Mouse (Mus musculus) embryonic facial prominence, embryonic 13.5 days (tissue): Measurements from ENCODE around the gene Hormad2. TPM values are rescaled to one million over a fixed set of nuclear protein-coding genes. Genes with fewer than 3 reads are reported as not detected.

Experiments used
- ATAC-seq: fragments of 200-750 bp; cut with Nextera tagmentation; 2 replicates; pipeline ENCODE4 v1.8.0; 2017; ENCODE audit warnings: low read depth; ENCODE audit not compliant: insufficient number of reproducible peaks, insufficient read depth, low FRiP score, low TSS enrichment
- H3K27ac ChIP-seq: fragments of 300-500 bp; sonication (generic); 2 replicates; pipeline ENCODE4 v1.5.1; 2015; ENCODE audit warnings: moderate library complexity, mild to moderate bottlenecking, inconsistent platforms
- H3K27me3 ChIP-seq: fragments of 300-500 bp; sonication (generic); 2 replicates; pipeline ENCODE4 v1.6.1; 2015; ENCODE audit warnings: mild to moderate bottlenecking, inconsistent platforms
- H3K36me3 ChIP-seq: fragments of 300-500 bp; sonication (generic); 2 replicates; pipeline ENCODE4 v1.6.1; 2015; ENCODE audit warnings: mild to moderate bottlenecking, inconsistent platforms
- H3K4me1 ChIP-seq: fragments of 300-500 bp; sonication (generic); 2 replicates; pipeline ENCODE4 v1.6.1; 2015; ENCODE audit warnings: inconsistent platforms
- H3K4me2 ChIP-seq: fragments of 300-500 bp; sonication (generic); 2 replicates; pipeline ENCODE4 v1.6.1; 2015; ENCODE audit warnings: moderate library complexity, mild to moderate bottlenecking, inconsistent platforms
- H3K4me3 ChIP-seq: fragments of 300-500 bp; sonication (generic); 2 replicates; pipeline ENCODE4 v1.5.1; 2015; ENCODE audit warnings: mild to moderate bottlenecking, inconsistent platforms
- H3K9ac ChIP-seq: fragments of 300-500 bp; sonication (generic); 2 replicates; pipeline ENCODE4 v1.6.1; 2015; ENCODE audit warnings: mild to moderate bottlenecking, inconsistent platforms
- H3K9me3 ChIP-seq: fragments of 300-500 bp; sonication (generic); 2 replicates; pipeline ENCODE4 v1.6.1; 2016; ENCODE audit warnings: inconsistent platforms
- WGBS: fragments of 180-500 bp; shearing (Covaris S2); methylation state at CpG from one replicate; pipeline ENCODE4 v1.1.7; 2015; ENCODE audit warnings: mixed read lengths; 5-methylcytosine and 5-hydroxymethylcytosine counted together
- polyA plus RNA-seq: library from polyadenylated mRNA; unstranded; fragments of >200 nt; fragmentation: Nextera tagmentation; extraction: Ambion mirVana; gene quantifications from 2 replicates; pipeline ENCODE4 v1.2.1, GENCODE M21; 2015

Hormad2 gene
- polyA plus RNA-seq, 1 experiment from 2014 or later = not detected

DNA sequence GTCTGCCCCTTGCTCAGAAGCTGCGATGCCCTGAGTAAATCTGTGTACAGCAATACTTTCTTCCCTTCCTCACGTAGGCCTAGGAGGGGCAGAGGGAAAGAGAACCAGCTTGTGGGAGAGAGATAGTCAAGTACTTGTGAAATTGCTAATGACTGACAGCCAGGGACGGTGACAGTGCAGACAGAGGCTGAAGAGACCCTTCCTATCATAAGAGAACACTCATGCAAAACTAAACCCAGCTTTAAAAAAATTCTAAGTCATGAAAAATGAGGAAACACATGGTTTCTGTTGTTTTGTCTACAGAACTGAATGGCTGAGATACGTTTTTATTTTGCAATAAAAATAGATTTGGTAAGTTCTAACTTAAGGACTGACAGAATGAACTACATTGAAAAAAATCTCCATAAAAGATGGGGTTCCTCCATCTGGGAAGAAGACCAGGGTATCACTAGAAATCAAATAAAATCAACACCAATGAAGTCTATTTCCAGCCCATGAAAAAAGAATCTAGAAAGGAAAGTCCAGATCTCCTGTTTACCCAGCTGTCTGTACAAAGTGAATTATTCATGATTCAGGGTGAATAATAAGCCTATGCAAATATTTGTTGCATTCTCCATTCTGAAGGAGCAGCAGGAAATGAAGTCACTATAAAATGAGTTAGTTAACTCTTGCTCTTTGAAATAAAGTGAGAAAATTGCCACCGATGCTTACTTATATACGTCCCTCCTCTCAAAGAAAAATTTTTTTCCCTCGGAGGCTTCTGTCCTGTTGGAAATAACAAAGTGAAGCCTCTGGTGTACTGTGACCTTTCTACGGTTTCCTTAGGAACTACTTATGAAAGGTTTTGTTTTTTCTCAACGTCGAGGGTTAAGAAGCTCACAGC is 104.9 kb downstream of the Hormad2 start:
- H3K4me3 ChIP-seq = no peak overlapping the region
- peaks cover 7% of the 10 kb centered on the region for H3K4me1 ChIP-seq
- no peak overlapping the region for H3K9ac ChIP-seq
- 59% methylated on average over 10 of the region's 10 CpGs for WGBS
- no peak for ATAC-seq
- H3K27ac ChIP-seq = no peak overlapping the region
- H3K4me2 ChIP-seq = no peak overlapping the region
- H3K36me3 ChIP-seq = no peaks in the 10 kb centered on the region
- H3K9me3 ChIP-seq = no peaks in the 10 kb centered on the region
- H3K27me3 ChIP-seq = no peaks in the 10 kb centered on the region

DNA sequence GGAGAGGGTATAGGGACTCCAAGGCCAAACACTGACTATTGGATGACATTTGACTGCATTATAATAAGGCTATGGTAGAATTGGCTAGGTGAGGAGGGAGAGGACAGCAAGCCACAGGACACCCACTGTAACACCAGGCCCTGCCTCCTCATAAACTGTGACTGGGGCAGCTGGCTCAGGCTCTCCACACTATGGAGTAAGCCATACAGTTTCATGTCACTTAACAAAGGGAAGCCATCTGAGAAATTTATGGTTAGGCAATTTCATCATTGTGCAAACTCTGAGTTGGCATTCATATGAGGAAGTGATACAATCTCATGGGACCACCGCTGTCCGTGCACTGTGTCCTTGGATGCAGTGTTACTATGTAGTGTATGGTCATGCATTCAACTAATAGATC is 107.9 kb downstream of the Hormad2 start:
- ATAC-seq = no peak
- 93% methylated on average over 2 of the region's 2 CpGs for WGBS
- no peak overlapping the region for H3K4me2 ChIP-seq

DNA sequence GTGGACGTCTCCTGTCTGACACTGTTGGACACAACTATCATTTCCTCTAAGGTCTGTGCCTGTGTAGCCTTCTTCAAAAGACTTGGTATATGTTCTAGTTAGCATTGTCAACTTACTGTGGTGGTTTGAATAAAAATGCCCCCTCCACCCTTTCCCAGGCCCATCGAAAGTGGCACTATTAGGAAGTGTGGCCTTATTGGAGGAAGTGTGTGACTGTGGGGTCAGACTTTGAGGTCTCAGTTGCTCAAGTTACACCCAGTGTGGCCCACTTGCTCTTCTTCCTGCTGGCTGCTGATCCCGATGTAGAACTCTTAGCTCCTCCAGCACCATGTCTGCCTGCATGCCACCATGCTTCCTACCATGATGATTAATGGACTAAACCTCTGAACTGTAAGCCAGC is 112.7 kb downstream of the Hormad2 start:
- Histone ChIP-seq H3K4me1 (no peaks in the 10 kb centered on the region), H3K36me3 (no peaks in the 10 kb centered on the region), H3K27me3 (0 out of 2 replicates have a peak, but pooled peaks cover 3% of the 10 kb centered on the region), H3K9me3 (no peaks in the 10 kb centered on the region), H3K27ac (no peak overlapping the region), H3K4me2 (no peak overlapping the region), H3K9ac (no peak overlapping the region), H3K4me3 (no peak overlapping the region)
- ATAC-seq = no peak
- WGBS = 82% methylated on average over 3 of the region's 3 CpGs

More for the DNA sequence above, 107.9 kb downstream of the Hormad2 start:
- Histone ChIP-seq H3K9me3 (no peaks in the 10 kb centered on the region), H3K4me1 (peaks cover 4% of the 10 kb centered on the region; the same call in 1 of the 2 replicates), H3K4me3 (no peak overlapping the region), H3K9ac (no peak overlapping the region), H3K27ac (no peak overlapping the region), H3K27me3 (no peaks in the 10 kb centered on the region), H3K36me3 (no peaks in the 10 kb centered on the region)

GRCm38 (mm10) chr11:4323481-4323880 is 117.4 kb downstream of the Hormad2 start:
- Histone ChIP-seq H3K4me2 (no peak overlapping the region), H3K9ac (no peak overlapping the region), H3K27ac (no peak overlapping the region; the same call in 1 of the 2 replicates), H3K4me3 (no peak overlapping the region), H3K4me1 (no peaks in the 10 kb centered on the region), H3K9me3 (no peaks in the 10 kb centered on the region), H3K27me3 (0 out of 2 replicates have a peak, but pooled peaks cover 3% of the 10 kb centered on the region), H3K36me3 (no peaks in the 10 kb centered on the region)
- WGBS = 66% methylated on average over 11 of the region's 11 CpGs
- no peak for ATAC-seq

GRCm38 (mm10) chr11:4322943-4323342 is 118.0 kb downstream of the Hormad2 start:
- no peaks in the 10 kb centered on the region for H3K36me3 ChIP-seq
- 0 out of 2 replicates have a peak, but pooled peaks cover 3% of the 10 kb centered on the region for H3K27me3 ChIP-seq
- no peak overlapping the region for H3K27ac ChIP-seq
- H3K9me3 ChIP-seq = no peaks in the 10 kb centered on the region
- no peak overlapping the region for H3K4me3 ChIP-seq
- H3K4me2 ChIP-seq = no peak overlapping the region
- no peaks in the 10 kb centered on the region for H3K4me1 ChIP-seq
- no peak for ATAC-seq
- WGBS = 37% methylated on average over 6 of the region's 6 CpGs
- no peak overlapping the region for H3K9ac ChIP-seq

DNA sequence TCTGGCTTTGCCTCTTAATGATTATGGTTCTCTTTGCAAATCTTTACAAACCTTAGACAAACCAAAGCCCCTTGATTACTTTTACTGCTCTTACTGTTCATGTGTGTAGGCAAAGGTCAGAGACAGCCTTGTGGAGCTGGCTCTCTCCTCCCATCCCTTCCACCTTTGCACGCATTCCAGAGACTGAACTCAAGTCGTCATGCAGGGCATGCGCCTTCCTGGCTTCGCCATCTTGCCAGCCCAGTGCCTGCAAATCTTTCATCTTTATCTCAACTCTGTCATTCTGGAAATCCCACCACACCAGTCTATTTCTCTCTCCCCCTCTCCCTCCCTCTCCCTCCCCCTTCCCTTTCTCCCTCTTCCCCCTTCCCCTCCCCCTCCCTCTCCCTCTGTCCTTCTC is 120.0 kb downstream of the Hormad2 start:
- ATAC-seq = no peak
- Histone ChIP-seq H3K36me3 (no peaks in the 10 kb centered on the region), H3K4me1 (no peaks in the 10 kb centered on the region), H3K27me3 (0 out of 2 replicates have a peak, but pooled peaks cover 3% of the 10 kb centered on the region), H3K9ac (no peak overlapping the region), H3K4me3 (no peak overlapping the region), H3K27ac (no peak overlapping the region), H3K4me2 (no peak overlapping the region), H3K9me3 (no peaks in the 10 kb centered on the region)
- WGBS = 65% methylated on average over 4 of the region's 4 CpGs

DNA sequence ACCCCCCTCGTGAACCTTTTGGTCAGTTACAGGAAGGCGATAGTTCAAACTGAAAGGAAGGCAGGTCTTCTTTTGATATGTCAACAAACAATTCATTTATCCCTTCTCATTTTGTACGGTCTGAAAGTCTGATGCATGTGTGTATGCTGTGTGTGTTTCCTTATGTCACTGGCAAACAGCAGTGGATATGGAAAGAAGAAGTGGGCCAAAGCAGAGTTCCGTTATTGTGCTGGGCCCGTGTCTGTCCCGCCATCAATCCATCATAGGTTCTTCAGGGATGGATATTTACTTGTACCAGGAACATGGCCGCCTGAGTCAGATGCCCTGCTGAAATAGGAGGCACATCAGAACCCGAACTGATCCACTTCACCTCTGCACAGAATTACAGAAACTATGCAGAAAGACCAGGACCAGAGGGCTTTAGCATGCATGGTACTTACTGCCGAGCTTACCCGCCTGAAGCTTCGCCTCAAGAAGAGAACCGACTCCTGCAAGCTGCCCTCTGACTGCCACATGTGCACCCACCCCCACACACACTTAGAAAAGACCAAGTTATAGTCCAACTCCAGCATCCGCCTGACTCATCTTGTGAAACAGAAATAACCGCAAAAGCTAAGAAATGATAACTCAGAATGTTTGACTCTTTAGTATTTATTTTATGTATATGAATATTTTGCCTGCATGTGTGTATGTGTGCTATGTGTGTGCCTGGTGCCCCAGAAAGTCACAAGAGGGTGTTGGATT is 121.5 kb downstream of the Hormad2 start:
- Histone ChIP-seq H3K9me3 (no peaks in the 10 kb centered on the region), H3K4me3 (no peak overlapping the region), H3K9ac (no peak overlapping the region), H3K36me3 (no peaks in the 10 kb centered on the region), H3K4me1 (no peaks in the 10 kb centered on the region), H3K4me2 (no peak overlapping the region), H3K27me3 (0 out of 2 replicates have a peak, but pooled peaks cover 3% of the 10 kb centered on the region), H3K27ac (no peak overlapping the region)
- ATAC-seq = no peak
- 88% methylated on average over 14 of the region's 14 CpGs for WGBS

GRCm38 (mm10) chr11:4318011-4318410 is 122.9 kb downstream of the Hormad2 start:
- H3K4me2 ChIP-seq = no peak overlapping the region
- H3K9ac ChIP-seq = no peak overlapping the region
- H3K36me3 ChIP-seq = no peaks in the 10 kb centered on the region
- no peak for ATAC-seq
- 84% methylated on average over 3 of the region's 3 CpGs for WGBS
- H3K27ac ChIP-seq = no peak overlapping the region
- H3K9me3 ChIP-seq = no peaks in the 10 kb centered on the region
- peaks cover 7% of the 10 kb centered on the region; the same call in 1 of the 2 replicates for H3K27me3 ChIP-seq
- no peaks in the 10 kb centered on the region for H3K4me1 ChIP-seq
- no peak overlapping the region for H3K4me3 ChIP-seq

DNA sequence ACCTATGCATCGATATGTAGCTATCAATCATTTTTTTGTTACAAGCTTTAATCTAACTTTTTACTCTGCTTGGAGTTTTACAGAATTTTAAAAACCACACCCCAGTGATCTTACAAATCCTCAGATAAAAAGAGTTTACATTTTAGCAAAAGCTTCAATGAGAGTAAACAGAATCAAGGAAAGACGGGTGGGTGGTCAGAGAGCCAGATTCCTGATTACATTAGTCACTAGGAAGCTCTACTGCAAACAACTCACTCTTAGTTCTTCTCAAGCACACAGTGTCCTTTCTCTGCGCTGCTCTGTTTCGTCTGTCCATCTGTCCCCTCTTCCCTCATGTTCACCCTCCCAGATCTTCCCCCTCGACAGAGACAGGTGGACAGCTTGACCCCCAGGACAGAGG is 123.6 kb downstream of the Hormad2 start:
- H3K9ac ChIP-seq = no peak overlapping the region
- no peak overlapping the region for H3K4me2 ChIP-seq
- ATAC-seq = no peak
- H3K4me3 ChIP-seq = no peak overlapping the region
- H3K4me1 ChIP-seq = no peaks in the 10 kb centered on the region
- H3K36me3 ChIP-seq = no peaks in the 10 kb centered on the region
- no peak overlapping the region for H3K27ac ChIP-seq
- 58% methylated on average over 5 of the region's 5 CpGs for WGBS
- no peaks in the 10 kb centered on the region for H3K9me3 ChIP-seq
- peaks cover 7% of the 10 kb centered on the region; the same call in 1 of the 2 replicates for H3K27me3 ChIP-seq

DNA sequence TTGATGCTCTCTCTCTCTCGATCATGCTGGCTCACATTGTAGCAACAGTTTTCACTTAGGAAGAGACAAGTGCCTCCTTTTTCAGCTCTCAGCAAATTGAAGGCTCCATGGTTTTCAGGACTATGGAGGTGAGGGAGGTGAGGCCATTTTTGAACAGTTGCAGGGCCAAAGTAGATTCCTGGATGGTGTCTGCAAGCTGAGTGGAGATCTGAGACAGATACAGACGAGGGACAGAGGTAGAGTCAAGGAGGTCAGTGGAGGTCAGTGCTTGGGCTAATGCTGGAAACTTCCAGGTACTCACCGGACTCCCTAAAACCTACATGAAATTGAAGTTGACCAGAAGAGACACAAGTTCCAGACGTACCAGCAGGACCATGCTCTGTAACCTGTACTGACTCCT is 128.7 kb downstream of the Hormad2 start:
- Histone ChIP-seq H3K4me3 (no peak overlapping the region), H3K36me3 (no peaks in the 10 kb centered on the region), H3K9ac (no peak overlapping the region), H3K27ac (no peak overlapping the region), H3K4me1 (peaks cover 29% of the 10 kb centered on the region), H3K4me2 (no peak overlapping the region), H3K9me3 (no peaks in the 10 kb centered on the region), H3K27me3 (peaks cover 7% of the 10 kb centered on the region; the same call in 1 of the 2 replicates)
- no peak for ATAC-seq
- 42% methylated on average over 4 of the region's 4 CpGs for WGBS

DNA sequence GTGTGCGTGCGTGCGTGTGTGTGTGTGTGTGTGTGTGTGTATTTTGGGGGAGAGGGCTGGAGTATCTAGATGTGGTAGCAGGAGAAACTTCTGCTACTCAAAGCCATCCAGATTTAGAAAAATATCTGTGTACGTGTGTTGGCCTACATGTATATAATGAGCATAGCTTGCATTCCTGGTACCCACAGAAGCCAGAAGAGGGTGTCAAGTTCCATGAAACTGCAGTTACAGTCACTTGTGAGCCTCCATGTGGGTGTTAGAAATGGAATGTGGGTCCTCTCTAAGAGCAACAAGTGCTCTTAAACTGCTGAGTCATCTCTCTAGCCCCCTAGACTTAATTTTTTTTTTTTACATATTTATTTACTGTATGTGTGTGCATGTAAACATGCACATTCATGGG is 130.6 kb downstream of the Hormad2 start:
- Histone ChIP-seq H3K4me2 (no peak overlapping the region), H3K9ac (no peak overlapping the region), H3K4me3 (no peak overlapping the region), H3K36me3 (no peaks in the 10 kb centered on the region), H3K9me3 (no peaks in the 10 kb centered on the region), H3K27me3 (peaks cover 7% of the 10 kb centered on the region; the same call in 1 of the 2 replicates), H3K27ac (0 out of 2 replicates have a peak overlapping the region, but pooled peaks have one; percentile 16), H3K4me1 (peaks cover 34% of the 10 kb centered on the region)
- ATAC-seq = no peak
- 72% methylated on average over 4 of the region's 4 CpGs for WGBS
